Mouse (Mus musculus): ENCODE measurements around the gene Gm20809.
"Not testable (repeated sequence)": the region's sequence is repeated elsewhere in the genome, so short reads cannot be mapped to it uniquely, and the experiment has no call there.

The Gm20809 gene

DNA sequence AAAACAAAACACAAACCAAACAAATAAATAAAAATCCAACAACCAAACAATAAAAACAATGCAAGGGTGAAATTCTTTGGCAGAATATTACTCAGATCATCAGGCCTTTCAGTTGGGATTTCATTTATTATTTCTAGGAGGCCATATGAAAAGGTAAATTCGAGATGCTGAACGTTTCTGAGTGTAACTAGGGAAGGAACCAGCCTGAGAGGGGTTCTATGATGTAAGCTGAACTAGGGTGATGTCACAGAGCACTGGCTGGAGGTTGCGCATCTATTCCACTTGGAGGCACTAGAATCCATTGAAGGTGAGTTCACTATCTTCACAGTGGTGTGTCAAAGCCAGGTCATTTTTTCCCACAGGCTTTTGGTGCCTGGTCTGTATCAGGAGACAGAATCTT lies at the start of gene Gm20809:
Gene Gm20809 (plus strand): TSS at position 301 of the 400 bp plus-strand sequence.
- not testable (repeated sequence) for DNase-seq
